Mouse (Mus musculus) bone marrow macrophage, adult 2 months (primary cell): ENCODE measurements at regions not wholly inside any gene's neighbourhood (a gene's known extent, or its start where the extent isn't known, plus 50 kb on each side); places are given as distances from the start of the nearest gene placed in this dataset.

Source experiments
- CTCF ChIP-seq: IDR thresholded peaks from 2 replicates; pipeline ENCODE4 v1.5.1; 2012; ENCODE audit warnings: low read depth, mild to moderate bottlenecking, low read length, moderate library complexity
- POLR2A ChIP-seq: IDR thresholded peaks from 2 replicates; pipeline ENCODE4 v1.6.1; 2012; ENCODE audit warnings: mild to moderate bottlenecking, low read depth, low read length, borderline replicate concordance

DNA sequence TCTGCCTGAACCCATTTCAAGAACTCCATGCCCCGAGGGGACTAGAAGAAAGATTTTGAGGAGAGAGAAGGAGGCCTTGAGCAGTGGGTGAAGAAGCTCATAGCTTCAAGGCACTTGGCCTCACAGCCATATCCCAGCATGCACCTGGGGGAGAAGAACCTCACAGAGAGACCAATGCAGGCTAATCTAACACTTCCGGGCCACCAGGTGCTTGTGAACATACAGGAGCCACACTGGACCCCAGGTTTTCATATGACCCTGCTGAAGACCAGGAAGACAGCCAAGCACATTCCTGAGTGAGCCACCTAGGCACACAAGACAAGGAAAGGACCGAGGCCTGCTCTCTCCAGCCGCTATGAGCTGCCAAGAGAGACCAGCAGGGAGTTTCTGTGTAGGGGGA is 61.6 kb downstream of the Sik1 start:
- TF ChIP-seq POLR2A (no peak), CTCF (no peak)
